Mouse (Mus musculus): ENCODE measurements around the gene Etl4. TPM values are rescaled to one million over a fixed set of nuclear protein-coding genes. Genes with fewer than 3 reads are reported as not detected.
"Not testable (repeated sequence)": the region's sequence is repeated elsewhere in the genome, so short reads cannot be mapped to it uniquely, and the experiment has no call there.

The Etl4 gene
- total and polyA plus RNA-seq, 3 experiments = not detected

DNA sequence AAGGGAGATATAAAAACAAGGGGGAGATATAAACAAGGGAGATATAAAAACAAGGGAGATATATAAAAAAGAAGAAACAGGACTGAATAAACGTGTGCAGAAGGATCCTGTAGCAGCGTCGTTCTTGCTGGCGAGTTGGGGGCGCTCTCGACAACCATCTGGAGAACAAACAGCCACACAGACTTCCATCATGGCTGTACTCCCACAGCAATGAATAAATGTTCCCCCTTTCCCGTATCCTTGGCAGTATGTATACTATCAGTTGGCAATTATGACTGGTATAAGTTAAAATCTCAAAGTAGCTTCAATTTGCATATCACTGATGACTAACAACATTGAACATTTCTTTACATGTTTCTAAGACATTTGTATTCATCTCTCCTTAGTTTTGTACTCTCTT lies 277.6 kb downstream of the Etl4 start:
- DNase-seq (ENCODE audit: low read depth, low spot score) = not testable (repeated sequence)

DNA sequence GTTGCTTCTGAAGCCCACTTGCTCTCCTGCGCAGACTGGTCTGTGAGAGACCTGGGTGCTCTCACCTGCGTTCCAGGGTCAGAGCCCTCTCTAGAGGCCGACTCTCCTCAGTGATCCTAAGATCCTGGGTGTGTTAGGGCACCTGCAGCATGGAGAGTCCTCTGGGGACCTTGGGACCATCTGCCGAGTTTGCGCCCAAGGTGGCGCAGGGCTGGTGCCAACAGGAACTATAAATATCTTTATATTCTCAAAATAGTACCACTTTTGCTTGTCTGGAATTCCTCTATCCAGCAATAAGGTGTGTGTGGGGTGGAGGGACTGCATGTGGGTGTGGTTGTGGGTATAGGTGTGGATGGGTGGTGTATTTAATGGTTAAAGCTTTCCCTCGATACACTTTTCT lies 293.4 kb downstream of the Etl4 start:
- Histone ChIP-seq H3K9me3 (replicated peaks; ENCODE audit: insufficient read depth, low read length) (no peaks in the 10 kb centered on the region), H3K27me3 (ENCODE audit: control insufficient read depth in 1 of 2, insufficient read depth in 2 of 2, low read length in 2 of 2) (no peaks in the 10 kb centered on the region), H3K4me3 (ENCODE audit: control insufficient read depth in 1 of 2, insufficient read depth in 1 of 2, low read depth in 2 of 2, low read length in 2 of 2) (no peak overlapping the region), H3K79me2 (ENCODE audit: control insufficient read depth, insufficient read depth, low read length, poor library complexity) (no peaks in the 10 kb centered on the region), H3K4me1 (ENCODE audit: control insufficient read depth in 1 of 2, insufficient read depth in 2 of 2, low read length in 2 of 2) (no peaks in the 10 kb centered on the region), H3K27ac (ENCODE audit: control insufficient read depth, low read depth, low read length) (no peak overlapping the region), H3K36me3 (ENCODE audit: control insufficient read depth in 1 of 2, insufficient read depth in 2 of 2, low read length in 2 of 2) (no peaks in the 10 kb centered on the region), H3K9ac (ENCODE audit: control insufficient read depth, low read depth, low read length, poor library complexity, severe bottlenecking) (no peak overlapping the region)
- no peak for DNase-seq (ENCODE audit: low read depth, low spot score)
- TF ChIP-seq JUND (IDR thresholded peaks at IDR 0.05; ENCODE audit: low read depth, low read length) (no peak), RCOR1 (IDR thresholded peaks at IDR 0.05; ENCODE audit: low read depth, low read length) (no peak), MEF2A (IDR thresholded peaks at IDR 0.05; ENCODE audit: extremely low read depth, insufficient replicate concordance, low read depth, low read length, poor library complexity, severe bottlenecking) (no peak), POLR2AphosphoS2 (IDR thresholded peaks at IDR 0.05; ENCODE audit: low read length) (no peak), NELFE (IDR thresholded peaks at IDR 0.05; ENCODE audit: low read depth, low read length) (no peak), ZKSCAN1 (IDR thresholded peaks at IDR 0.05; ENCODE audit: low read depth, low read length) (no peak), ZNF384 (IDR thresholded peaks at IDR 0.05; ENCODE audit: low read depth, low read length) (no peak), GABPA (IDR thresholded peaks at IDR 0.05; ENCODE audit: low read depth, low read length) (no peak), ETS1 (IDR thresholded peaks at IDR 0.05; ENCODE audit: low read depth, low read length) (no peak), CHD1 (IDR thresholded peaks at IDR 0.05; ENCODE audit: low read depth, low read length) (no peak), ZC3H11A (IDR thresholded peaks at IDR 0.05; ENCODE audit: low read depth, low read length) (no peak), MXI1 (IDR thresholded peaks at IDR 0.05; ENCODE audit: low read depth, low read length) (no peak)

More for the DNA sequence above, 277.6 kb downstream of the Etl4 start:
- H3K4me1 ChIP-seq (ENCODE audit: control insufficient read depth in 1 of 2, insufficient read depth in 2 of 2, low read length in 2 of 2); H3K36me3 ChIP-seq (ENCODE audit: control insufficient read depth in 1 of 2, insufficient read depth in 2 of 2, low read length in 2 of 2); H3K9me3 ChIP-seq (replicated peaks; ENCODE audit: insufficient read depth, low read length); H3K79me2 ChIP-seq (ENCODE audit: control insufficient read depth, insufficient read depth, low read length, poor library complexity); H3K9ac ChIP-seq (ENCODE audit: control insufficient read depth, low read depth, low read length, poor library complexity, severe bottlenecking); H3K27me3 ChIP-seq (ENCODE audit: control insufficient read depth in 1 of 2, insufficient read depth in 2 of 2, low read length in 2 of 2); H3K27ac ChIP-seq (ENCODE audit: control insufficient read depth, low read depth, low read length); H3K4me3 ChIP-seq (ENCODE audit: control insufficient read depth in 1 of 2, insufficient read depth in 1 of 2, low read depth in 2 of 2, low read length in 2 of 2): not testable (repeated sequence)

DNA sequence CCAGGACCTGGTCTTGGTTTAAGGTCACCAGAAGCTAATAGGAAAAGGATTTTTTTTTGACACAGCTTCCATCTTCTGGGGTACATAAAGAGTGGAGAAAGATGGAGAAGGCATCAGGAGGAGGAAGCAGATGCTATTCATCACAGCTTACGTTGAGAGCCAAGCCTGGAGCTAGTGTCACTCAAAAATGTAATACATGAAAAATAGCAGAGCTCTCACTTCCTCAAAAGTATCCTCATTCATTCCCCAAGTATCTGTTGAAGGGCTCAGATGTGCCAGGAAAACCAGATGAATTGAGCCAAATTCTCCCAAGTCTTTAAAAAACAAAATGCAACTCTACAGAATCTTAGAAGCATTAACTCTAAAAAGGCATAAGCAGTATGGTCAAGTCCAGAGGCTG lies 297.1 kb downstream of the Etl4 start:
- Histone ChIP-seq H3K9ac (ENCODE audit: control insufficient read depth, low read depth, low read length, poor library complexity, severe bottlenecking) (no peak overlapping the region), H3K36me3 (ENCODE audit: control insufficient read depth in 1 of 2, insufficient read depth in 2 of 2, low read length in 2 of 2) (no peaks in the 10 kb centered on the region), H3K27ac (ENCODE audit: control insufficient read depth, low read depth, low read length) (no peak overlapping the region), H3K79me2 (ENCODE audit: control insufficient read depth, insufficient read depth, low read length, poor library complexity) (no peaks in the 10 kb centered on the region), H3K9me3 (replicated peaks; ENCODE audit: insufficient read depth, low read length) (no peaks in the 10 kb centered on the region), H3K27me3 (ENCODE audit: control insufficient read depth in 1 of 2, insufficient read depth in 2 of 2, low read length in 2 of 2) (no peaks in the 10 kb centered on the region), H3K4me1 (ENCODE audit: control insufficient read depth in 1 of 2, insufficient read depth in 2 of 2, low read length in 2 of 2) (no peaks in the 10 kb centered on the region), H3K4me3 (ENCODE audit: control insufficient read depth in 1 of 2, insufficient read depth in 1 of 2, low read depth in 2 of 2, low read length in 2 of 2) (no peak overlapping the region)
- no peak for TF ChIP-seq BHLHE40 (IDR thresholded peaks at IDR 0.05; ENCODE audit: borderline replicate concordance, low read depth, low read length)
- TF ChIP-seq ZKSCAN1 (IDR thresholded peaks at IDR 0.05; ENCODE audit: low read depth, low read length) = no peak
- DNase-seq (ENCODE audit: low read depth, low spot score) = no peak
